Mouse (Mus musculus): ENCODE results near the gene Aldh8a1. TPM values are rescaled to one million over a fixed set of nuclear protein-coding genes. Genes with fewer than 3 reads are reported as not detected.

Gene Aldh8a1
- polyA plus RNA-seq, 1 experiment from 2014 or later: 0.20 TPM

- Histone ChIP-seq H3K4me2 (ENCODE audit: low read depth, low read length) (no peak overlapping the region), H3K27me3 (ENCODE audit: control insufficient read depth, insufficient read depth, low read length) (no peaks in the 10 kb centered on the region), H3K4me3 (ENCODE audit: low read depth, low read length) (no peak overlapping the region), H3K9me3 (ENCODE audit: control insufficient read depth, low read length) (no peaks in the 10 kb centered on the region), H3K4me1 (ENCODE audit: control insufficient read depth, insufficient read depth, low read length) (no peaks in the 10 kb centered on the region), H3K9ac (replicated peaks; ENCODE audit: low read depth, low read length) (no peak overlapping the region), H3K36me3 (ENCODE audit: control insufficient read depth, insufficient read depth, low read length) (no peaks in the 10 kb centered on the region), H3K27ac (ENCODE audit: low read depth, low read length) (no peak overlapping the region)
- 77% methylated on average over 24 of the region's 24 CpGs for WGBS
- no peak for ATAC-seq (ENCODE audit: low read depth)
These were observed 43.6 kb downstream of the Aldh8a1 start for GRCm38 (mm10) chr10:21420457-21421424.

- Histone ChIP-seq H3K4me2 (ENCODE audit: low read depth, low read length) (no peak overlapping the region), H3K27me3 (ENCODE audit: control insufficient read depth, insufficient read depth, low read length) (no peaks in the 10 kb centered on the region), H3K4me3 (ENCODE audit: low read depth, low read length) (no peak overlapping the region), H3K9ac (replicated peaks; ENCODE audit: low read depth, low read length) (no peak overlapping the region), H3K9me3 (ENCODE audit: control insufficient read depth, low read length) (no peaks in the 10 kb centered on the region), H3K4me1 (ENCODE audit: control insufficient read depth, insufficient read depth, low read length) (no peaks in the 10 kb centered on the region), H3K27ac (ENCODE audit: low read depth, low read length) (no peak overlapping the region), H3K36me3 (ENCODE audit: control insufficient read depth, insufficient read depth, low read length) (no peaks in the 10 kb centered on the region)
- no peak for ATAC-seq (ENCODE audit: low read depth)
- WGBS: 60% methylated on average over 3 of the region's 3 CpGs
These were observed 49.4 kb downstream of the Aldh8a1 start for GRCm38 (mm10) chr10:21426515-21426914.

GRCm38 (mm10) chr10:21427996-21428395 is 50.9 kb downstream of the Aldh8a1 start:
- no peaks in the 10 kb centered on the region for H3K27me3 ChIP-seq (ENCODE audit: control insufficient read depth, insufficient read depth, low read length)
- ATAC-seq (ENCODE audit: low read depth): no peak
- no peak overlapping the region for H3K27ac ChIP-seq (ENCODE audit: low read depth, low read length)
- H3K4me2 ChIP-seq (ENCODE audit: low read depth, low read length): no peak overlapping the region
- H3K4me1 ChIP-seq (ENCODE audit: control insufficient read depth, insufficient read depth, low read length): no peaks in the 10 kb centered on the region
- no peak overlapping the region for H3K9ac ChIP-seq (replicated peaks; ENCODE audit: low read depth, low read length)
- H3K9me3 ChIP-seq (ENCODE audit: control insufficient read depth, low read length): no peaks in the 10 kb centered on the region
- H3K4me3 ChIP-seq (ENCODE audit: low read depth, low read length): no peak overlapping the region
- 81% methylated on average over 6 of the region's 6 CpGs for WGBS
- no peaks in the 10 kb centered on the region for H3K36me3 ChIP-seq (ENCODE audit: control insufficient read depth, insufficient read depth, low read length)

GRCm38 (mm10) chr10:21439268-21439667 is 62.2 kb downstream of the Aldh8a1 start:
- no peak for ATAC-seq (ENCODE audit: low read depth)
- Histone ChIP-seq H3K36me3 (ENCODE audit: control insufficient read depth, insufficient read depth, low read length) (no peaks in the 10 kb centered on the region), H3K4me3 (ENCODE audit: low read depth, low read length) (no peak overlapping the region), H3K4me1 (ENCODE audit: control insufficient read depth, insufficient read depth, low read length) (0 out of 2 replicates have a peak, but pooled peaks cover 2% of the 10 kb centered on the region), H3K9ac (replicated peaks; ENCODE audit: low read depth, low read length) (no peak overlapping the region), H3K9me3 (ENCODE audit: control insufficient read depth, low read length) (no peaks in the 10 kb centered on the region), H3K27ac (ENCODE audit: low read depth, low read length) (no peak overlapping the region), H3K4me2 (ENCODE audit: low read depth, low read length) (no peak overlapping the region), H3K27me3 (ENCODE audit: control insufficient read depth, insufficient read depth, low read length) (no peaks in the 10 kb centered on the region)
- WGBS: 85% methylated on average over 1 of the region's 1 CpGs

GRCm38 (mm10) chr10:21441020-21441419 is 63.9 kb downstream of the Aldh8a1 start:
- no peak for ATAC-seq (ENCODE audit: low read depth)
- Histone ChIP-seq H3K36me3 (ENCODE audit: control insufficient read depth, insufficient read depth, low read length) (no peaks in the 10 kb centered on the region), H3K27me3 (ENCODE audit: control insufficient read depth, insufficient read depth, low read length) (no peaks in the 10 kb centered on the region), H3K27ac (ENCODE audit: low read depth, low read length) (no peak overlapping the region), H3K9ac (replicated peaks; ENCODE audit: low read depth, low read length) (no peak overlapping the region), H3K4me2 (ENCODE audit: low read depth, low read length) (no peak overlapping the region), H3K9me3 (ENCODE audit: control insufficient read depth, low read length) (no peaks in the 10 kb centered on the region), H3K4me1 (ENCODE audit: control insufficient read depth, insufficient read depth, low read length) (0 out of 2 replicates have a peak, but pooled peaks cover 2% of the 10 kb centered on the region), H3K4me3 (ENCODE audit: low read depth, low read length) (no peak overlapping the region)
- 47% methylated on average over 4 of the region's 4 CpGs for WGBS

- 0 out of 2 replicates have a peak, but pooled peaks cover 2% of the 10 kb centered on the region for H3K4me1 ChIP-seq (ENCODE audit: control insufficient read depth, insufficient read depth, low read length)
- no peak for ATAC-seq (ENCODE audit: low read depth)
- H3K27ac ChIP-seq (ENCODE audit: low read depth, low read length): no peak overlapping the region
- no peaks in the 10 kb centered on the region for H3K27me3 ChIP-seq (ENCODE audit: control insufficient read depth, insufficient read depth, low read length)
- 87% methylated on average over 4 of the region's 4 CpGs for WGBS
- no peaks in the 10 kb centered on the region for H3K9me3 ChIP-seq (ENCODE audit: control insufficient read depth, low read length)
- no peak overlapping the region for H3K9ac ChIP-seq (replicated peaks; ENCODE audit: low read depth, low read length)
- H3K4me2 ChIP-seq (ENCODE audit: low read depth, low read length): no peak overlapping the region
- no peak overlapping the region for H3K4me3 ChIP-seq (ENCODE audit: low read depth, low read length)
- no peaks in the 10 kb centered on the region for H3K36me3 ChIP-seq (ENCODE audit: control insufficient read depth, insufficient read depth, low read length)
These were observed 64.6 kb downstream of the Aldh8a1 start for GRCm38 (mm10) chr10:21441690-21442089.

GRCm38 (mm10) chr10:21443646-21444324 is 66.7 kb downstream of the Aldh8a1 start:
- no peaks in the 10 kb centered on the region for H3K36me3 ChIP-seq (ENCODE audit: control insufficient read depth, insufficient read depth, low read length)
- no peaks in the 10 kb centered on the region for H3K9me3 ChIP-seq (ENCODE audit: control insufficient read depth, low read length)
- peak; percentile 44; the same call in 1 of the 2 replicates for ATAC-seq (ENCODE audit: low read depth)
- H3K9ac ChIP-seq (replicated peaks; ENCODE audit: low read depth, low read length): no peak overlapping the region
- no peak overlapping the region for H3K27ac ChIP-seq (ENCODE audit: low read depth, low read length)
- H3K4me2 ChIP-seq (ENCODE audit: low read depth, low read length): no peak overlapping the region
- 57% methylated on average over 8 of the region's 8 CpGs for WGBS
- H3K4me1 ChIP-seq (ENCODE audit: control insufficient read depth, insufficient read depth, low read length): 0 out of 2 replicates have a peak, but pooled peaks cover 2% of the 10 kb centered on the region
- H3K4me3 ChIP-seq (ENCODE audit: low read depth, low read length): no peak overlapping the region
- H3K27me3 ChIP-seq (ENCODE audit: control insufficient read depth, insufficient read depth, low read length): no peaks in the 10 kb centered on the region

GRCm38 (mm10) chr10:21444410-21444809 is 67.3 kb downstream of the Aldh8a1 start:
- no peak overlapping the region for H3K4me2 ChIP-seq (ENCODE audit: low read depth, low read length)
- H3K9ac ChIP-seq (replicated peaks; ENCODE audit: low read depth, low read length): no peak overlapping the region
- no peaks in the 10 kb centered on the region for H3K36me3 ChIP-seq (ENCODE audit: control insufficient read depth, insufficient read depth, low read length)
- H3K4me3 ChIP-seq (ENCODE audit: low read depth, low read length): no peak overlapping the region
- H3K4me1 ChIP-seq (ENCODE audit: control insufficient read depth, insufficient read depth, low read length): 0 out of 2 replicates have a peak, but pooled peaks cover 2% of the 10 kb centered on the region
- no peak overlapping the region for H3K27ac ChIP-seq (ENCODE audit: low read depth, low read length)
- no peaks in the 10 kb centered on the region for H3K9me3 ChIP-seq (ENCODE audit: control insufficient read depth, low read length)
- ATAC-seq (ENCODE audit: low read depth): no peak
- no peaks in the 10 kb centered on the region for H3K27me3 ChIP-seq (ENCODE audit: control insufficient read depth, insufficient read depth, low read length)
- 90% methylated on average over 9 of the region's 9 CpGs for WGBS
